Mouse (Mus musculus) retina, postnatal 7 days (tissue): Measurements from ENCODE around the gene Gm45713.
"Not testable (repeated sequence)": the region's sequence is repeated elsewhere in the genome, so short reads cannot be mapped to it uniquely, and the experiment has no call there.

Source experiments
- DNase-seq: peaks from one replicate; pipeline ENCODE4 v3.0.0-alpha.2; 2012; ENCODE audit warnings: low read depth, low spot score

The Gm45713 gene

DNA sequence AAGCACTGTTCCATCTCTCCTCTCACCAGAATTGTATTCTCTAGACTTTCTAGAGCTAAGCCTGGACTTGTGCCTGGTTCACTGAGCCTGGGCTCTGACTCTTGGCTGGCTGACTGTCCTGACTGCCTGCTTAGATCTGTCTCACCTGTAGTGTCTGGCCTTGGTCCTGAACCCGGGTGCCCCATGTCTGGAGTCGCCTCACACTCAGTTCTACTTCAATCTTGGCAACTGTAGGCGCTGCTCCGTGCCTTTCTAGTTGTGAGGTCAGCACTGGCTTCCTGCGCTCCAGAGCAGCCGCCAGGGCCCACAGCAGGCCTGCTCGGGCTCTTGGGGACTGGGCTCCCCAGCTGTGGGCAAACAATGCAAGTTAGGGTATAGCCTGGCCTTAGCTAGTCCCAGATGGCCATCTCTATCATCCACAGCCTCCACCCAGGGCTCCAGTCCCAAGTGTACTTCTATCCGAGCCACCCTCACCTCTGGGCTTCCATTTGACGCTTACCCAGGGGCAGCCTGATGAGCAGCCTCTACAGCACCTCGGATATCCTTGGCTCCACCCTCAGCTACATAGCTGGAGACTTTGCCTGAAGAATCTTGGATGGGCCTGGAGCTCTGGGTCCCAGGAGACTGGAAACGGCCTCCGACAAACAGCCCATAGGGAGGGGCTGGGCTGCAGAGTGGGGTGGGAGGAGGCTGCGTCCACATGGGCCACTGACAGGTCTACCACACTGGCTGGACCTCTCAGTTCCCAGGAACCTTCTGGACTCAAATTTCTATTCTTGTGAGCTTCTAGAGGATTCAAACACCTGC, 8.5 kb upstream of the Gm45713 start:
- DNase-seq = no peak

DNA sequence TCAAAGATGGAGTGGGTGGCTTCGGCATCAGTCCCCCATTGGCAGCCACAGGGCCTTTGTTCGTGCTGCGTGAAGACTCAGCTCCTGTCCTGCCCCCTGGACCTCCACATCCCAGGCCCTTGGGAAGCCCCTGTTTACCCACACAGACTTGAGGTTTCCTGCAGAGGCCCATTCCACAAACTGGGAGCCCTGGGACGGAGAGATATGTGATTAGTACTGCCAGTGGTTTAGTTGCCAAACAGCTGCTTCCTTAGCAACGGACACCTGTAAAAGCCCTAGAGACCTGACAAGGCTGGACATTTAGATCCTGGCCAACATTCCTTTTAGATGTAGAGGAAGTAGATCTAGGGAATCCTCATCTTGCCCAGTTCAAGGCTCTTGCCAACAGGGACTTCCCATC, 5.9 kb upstream of the Gm45713 start:
- DNase-seq = no peak

DNA sequence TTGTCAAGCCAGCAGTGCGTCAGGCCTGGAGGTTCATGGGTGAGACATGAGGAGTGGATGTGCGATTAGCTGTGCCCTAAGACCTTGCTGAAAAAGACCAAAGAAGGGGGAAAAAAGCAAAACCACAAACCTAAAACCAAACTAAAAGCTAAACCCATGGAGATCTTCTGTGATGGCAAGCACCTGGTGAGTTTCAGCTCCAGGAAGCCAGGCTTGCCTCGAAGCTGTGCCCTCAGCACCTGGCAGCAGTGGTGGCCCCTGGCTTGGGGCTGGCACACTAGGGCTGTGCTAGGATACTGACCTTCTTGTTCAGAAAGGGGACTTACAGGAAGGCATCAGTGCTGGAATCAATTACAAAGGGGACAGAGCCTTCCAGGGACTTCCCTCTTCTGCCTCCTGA, 5.3 kb upstream of the Gm45713 start:
- DNase-seq = no peak

DNA sequence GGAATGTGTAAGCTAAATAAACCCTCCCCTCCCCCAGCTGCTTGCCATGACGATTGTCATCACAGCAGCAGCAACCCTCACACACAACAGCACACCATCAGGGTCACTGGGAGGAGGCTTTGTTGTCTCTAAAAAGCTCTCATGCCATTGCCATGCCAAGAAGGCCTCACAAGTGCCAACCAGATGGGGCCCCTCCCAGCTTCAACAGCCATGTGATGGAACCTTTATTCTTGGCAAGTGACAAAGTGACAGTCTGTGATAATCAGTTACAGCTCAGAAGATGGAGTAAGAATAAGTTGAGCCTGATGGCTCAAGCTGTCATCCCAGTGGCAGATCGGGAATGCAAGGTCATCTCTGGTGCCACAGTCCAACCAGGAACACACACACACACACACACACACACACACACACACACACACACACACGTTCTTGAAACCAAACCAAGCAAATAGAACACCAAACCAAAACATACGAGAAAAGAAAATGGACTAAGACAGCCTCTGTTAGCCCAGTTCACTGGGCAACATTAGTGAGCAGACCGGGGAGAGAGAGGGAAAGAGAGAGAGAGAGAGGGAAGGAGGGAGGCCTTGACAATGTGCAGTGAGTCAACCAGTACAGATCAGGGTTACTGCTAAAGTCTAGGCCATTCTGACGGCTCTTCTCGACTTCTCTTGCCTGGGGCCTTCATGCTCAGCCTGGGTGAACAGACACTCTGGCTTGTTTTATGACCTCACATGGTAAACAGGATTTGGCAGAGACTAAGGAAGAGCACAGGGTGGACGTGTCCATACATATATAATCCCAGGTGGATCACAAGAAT, 4.1 kb upstream of the Gm45713 start:
- DNase-seq = no peak

DNA sequence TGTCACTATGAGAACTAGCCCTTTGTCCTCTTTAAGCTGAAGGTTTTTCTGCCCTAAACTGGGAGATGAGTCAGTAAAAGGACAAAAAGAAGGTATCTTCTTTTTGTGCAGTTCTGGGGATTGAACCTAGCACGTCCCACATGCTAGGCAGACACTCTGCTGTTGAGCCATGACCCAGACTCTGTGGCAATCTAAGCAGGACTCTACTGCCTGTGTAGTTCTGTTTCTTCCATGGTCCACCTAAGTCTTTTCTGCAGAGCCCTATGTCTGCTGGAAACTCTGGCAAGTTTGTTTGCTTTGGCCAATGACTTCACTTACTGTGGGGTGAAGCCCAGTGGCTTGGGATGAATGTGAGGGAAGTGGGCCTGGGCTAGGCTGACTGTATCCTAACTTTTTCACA, 2.4 kb upstream of the Gm45713 start:
- no peak for DNase-seq

DNA sequence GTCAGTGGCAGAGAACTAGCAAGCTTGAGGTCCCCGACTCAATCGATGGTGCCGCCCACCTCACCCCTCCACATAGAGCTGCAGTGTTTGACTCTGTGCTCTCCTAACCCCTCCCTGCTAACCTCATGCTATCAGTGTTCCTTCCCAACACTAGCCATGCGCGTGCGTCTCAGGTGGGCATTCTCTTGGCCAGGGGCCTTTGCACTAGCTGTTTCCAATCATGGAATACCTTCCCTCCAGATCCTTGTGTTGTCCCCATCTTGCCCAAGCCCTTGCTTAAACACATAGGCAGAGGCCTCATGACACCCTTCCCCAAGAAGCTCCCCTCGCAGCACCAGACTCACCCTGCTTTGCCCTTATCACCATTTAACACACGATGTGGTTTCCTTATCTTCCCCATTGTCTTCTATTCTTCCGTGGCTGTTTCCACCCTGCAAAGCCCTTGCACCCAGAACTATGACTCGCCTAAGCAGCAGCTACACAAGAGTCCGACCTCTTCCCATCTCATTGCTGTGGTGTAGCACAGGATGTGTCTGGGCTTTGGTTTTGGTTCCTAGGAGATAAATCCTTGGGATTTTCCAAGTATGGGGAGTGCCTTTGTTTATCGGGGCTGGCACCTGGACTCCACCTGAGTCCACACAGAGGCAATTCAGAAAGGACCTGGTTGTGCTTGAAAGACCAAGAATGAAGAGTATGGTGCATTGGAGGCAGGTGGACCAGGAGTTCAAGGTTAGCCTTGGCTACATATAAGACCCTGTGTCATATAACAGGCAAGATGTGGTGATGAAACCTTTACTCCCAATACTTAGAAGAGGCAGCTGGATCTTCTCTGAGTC, 1.4 kb upstream of the Gm45713 start:
- DNase-seq = no peak

DNA sequence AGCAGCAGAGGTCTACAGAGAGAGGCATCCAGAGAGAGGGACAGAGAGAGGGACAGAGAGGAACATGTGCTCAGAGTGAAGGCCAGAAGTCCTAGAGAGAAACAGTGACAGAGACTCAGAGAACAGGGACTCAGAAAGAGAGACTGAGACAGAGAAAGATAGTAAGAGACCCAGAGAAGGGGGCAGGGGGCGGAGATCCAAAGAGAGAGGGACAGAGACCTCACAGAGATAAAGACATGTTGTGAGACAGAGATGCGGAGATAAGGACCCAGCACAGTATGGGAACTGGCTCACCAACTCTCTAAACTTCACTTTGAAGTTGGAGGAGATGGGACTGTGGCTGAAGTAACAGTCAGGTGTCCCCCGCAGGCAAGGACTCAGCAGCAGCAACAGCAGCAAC, 661 bp downstream of the Gm45713 start:
- DNase-seq = no peak

DNA sequence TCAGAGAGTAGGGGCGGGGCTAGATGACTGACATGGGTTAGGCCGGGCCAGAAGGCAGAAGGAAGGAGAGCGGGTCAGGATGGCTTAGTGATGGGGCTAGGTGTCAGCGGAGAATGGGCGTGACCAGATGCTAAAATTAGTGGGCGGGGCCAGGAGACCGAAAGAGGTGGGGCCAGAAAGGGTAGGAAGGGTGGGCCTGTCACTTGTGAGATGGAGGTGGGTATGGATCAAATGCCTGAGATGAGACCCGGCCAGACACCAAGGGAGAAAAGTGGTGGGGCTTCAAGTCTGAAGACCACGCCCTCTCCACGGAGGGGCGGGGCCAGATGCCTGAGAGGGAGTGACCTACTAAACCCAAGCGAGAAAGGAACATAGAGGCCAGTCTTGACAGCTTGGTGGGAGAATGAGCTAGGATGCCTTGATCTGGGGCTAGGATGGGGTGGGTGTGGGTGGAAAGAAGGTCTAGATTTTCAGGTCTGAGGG, 1.4 kb downstream of the Gm45713 start:
- DNase-seq = no peak

DNA sequence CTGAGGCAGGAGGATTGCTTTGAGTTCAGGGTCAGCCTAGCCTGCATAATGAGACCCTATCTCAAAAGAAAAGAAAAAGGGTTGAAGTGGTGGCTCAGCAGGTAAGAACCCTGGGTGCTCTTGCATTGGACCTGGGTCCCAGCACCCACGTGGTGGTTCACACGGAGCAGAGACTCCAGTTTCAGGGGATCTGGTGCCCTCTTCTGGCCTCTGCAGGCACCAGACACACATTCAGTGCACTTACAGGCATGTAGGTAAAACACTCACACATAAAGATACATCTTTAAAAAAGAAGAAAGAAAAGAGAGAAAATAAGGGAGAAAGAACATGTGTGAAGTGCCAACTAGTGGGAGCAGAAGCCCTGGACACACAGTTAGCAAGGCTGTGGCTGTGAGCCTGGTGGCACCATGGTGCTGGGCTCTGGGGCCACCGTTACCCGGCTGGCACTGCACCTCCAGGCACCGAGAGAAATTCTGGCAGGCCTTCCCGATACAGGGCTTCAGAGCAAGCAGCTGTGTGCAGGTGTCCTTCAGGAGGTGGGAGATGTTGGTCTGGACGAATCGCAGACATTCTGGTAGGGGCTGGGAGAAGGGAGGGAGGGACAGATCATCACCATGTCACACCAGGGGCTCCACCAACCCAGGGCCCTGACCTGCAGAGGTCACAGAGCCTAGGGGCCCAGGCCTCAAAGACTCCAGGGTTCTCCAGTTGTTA, 2.4 kb downstream of the Gm45713 start:
- no peak for DNase-seq

DNA sequence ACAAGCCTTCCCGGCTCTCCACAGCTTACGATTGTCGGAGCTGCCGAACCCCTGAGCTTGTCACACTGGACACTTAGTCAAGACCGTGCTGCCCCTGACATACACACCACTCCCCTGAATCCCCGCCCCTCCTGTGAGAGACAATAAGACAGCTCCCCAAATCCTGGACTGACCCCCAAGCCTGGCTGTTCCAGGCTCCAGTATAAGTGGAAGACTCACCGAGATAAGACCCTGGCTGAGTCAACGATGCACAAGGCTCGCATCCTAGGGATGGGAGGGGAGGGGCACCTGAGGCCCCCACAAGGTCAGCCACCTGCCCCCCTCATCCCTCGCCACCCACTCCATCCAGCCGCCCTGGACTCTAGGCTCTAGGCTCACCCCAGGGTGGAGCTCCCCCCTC, 4.2 kb downstream of the Gm45713 start:
- no peak for DNase-seq

DNA sequence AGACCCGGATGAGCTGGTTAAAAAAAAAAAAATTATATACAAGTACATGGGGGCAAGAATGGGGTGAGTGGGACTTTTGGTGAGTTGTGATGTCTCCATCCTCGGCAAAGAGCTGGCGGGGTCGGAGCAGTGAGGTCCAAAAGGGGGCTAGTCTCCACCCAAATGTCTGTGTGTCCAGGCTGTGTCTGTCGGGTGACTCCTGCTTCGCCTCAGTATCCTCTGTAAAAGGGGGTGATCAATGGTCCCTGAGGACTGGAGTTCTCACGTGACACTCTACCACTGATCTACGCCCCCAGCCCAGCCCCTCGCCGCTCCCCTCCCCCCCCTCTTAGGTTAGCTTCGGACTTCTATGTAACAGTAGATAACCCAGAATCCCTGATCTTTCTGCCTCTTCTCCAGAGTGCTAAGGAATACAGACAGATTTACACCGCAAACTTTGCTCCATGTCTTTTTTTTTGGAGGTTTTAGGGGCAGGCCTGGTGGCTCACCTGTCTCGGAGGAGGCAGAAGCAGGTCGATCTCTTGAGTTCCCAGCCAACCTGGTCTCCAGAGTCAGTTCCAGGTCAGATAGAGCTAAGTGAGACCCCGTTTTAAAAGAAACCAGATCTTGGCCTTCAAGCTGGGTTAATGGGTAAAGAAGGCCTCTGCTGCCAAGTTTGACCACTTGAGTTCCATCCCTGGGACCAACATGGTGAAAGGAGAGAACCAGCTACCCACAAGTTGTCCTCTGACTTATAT, 6.1 kb downstream of the Gm45713 start:
- DNase-seq = no peak

DNA sequence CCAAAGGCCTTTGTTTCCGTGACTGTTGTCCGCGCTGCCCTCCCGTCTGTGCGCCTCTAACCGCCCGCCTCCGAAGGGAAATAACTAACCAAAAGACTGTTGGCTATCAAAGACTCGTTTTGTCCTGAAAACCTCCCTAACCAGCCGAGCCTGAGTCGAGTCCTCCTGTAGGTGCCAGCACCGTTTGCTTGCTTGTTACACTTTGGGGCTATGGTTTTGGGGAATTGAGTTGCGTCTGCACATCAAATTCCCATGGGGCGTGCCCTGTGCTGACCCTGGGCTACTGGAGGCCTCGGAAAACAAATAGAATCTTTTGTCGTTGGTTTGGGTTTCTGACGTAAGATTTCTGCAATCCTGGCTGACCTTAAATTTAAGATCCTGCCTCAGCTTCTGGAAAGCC, 6.7 kb downstream of the Gm45713 start:
- DNase-seq = no peak

DNA sequence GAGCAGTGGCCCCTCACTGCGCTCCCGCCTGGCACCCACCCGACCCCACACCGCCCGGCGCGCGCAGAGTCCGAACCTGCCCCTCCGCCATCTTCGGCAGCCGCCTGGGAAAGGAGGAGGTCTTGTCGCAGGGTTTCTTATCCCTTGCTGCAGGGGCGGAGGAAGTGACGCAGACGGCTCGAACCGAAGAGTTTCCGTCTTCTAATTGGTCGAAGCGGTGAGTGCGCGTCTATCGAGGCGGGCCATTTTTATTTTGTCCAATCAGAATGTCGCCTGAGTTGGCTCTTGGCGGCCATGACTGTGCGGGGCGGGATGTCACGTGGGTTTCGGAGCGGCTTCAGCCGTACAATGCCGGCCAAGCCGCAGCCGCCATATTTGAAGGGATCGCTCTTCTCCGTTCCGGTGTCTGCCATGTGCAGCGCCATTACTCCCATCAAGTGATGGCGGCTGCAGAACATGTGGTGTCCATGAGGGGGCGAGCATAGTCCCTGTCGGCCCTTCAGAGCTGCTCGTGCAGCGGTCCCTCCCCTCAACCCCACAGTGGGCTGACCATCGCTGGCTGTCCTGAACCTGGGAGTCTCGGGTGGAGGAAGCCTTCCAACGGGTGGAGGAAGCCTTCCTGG, 7.3 kb downstream of the Gm45713 start, which contains the start of gene Rpl13a:
TSS of gene Rpl13a (minus strand) at position 138 of the 623 bp plus-strand sequence.
- DNase-seq = peak; percentile 99

DNA sequence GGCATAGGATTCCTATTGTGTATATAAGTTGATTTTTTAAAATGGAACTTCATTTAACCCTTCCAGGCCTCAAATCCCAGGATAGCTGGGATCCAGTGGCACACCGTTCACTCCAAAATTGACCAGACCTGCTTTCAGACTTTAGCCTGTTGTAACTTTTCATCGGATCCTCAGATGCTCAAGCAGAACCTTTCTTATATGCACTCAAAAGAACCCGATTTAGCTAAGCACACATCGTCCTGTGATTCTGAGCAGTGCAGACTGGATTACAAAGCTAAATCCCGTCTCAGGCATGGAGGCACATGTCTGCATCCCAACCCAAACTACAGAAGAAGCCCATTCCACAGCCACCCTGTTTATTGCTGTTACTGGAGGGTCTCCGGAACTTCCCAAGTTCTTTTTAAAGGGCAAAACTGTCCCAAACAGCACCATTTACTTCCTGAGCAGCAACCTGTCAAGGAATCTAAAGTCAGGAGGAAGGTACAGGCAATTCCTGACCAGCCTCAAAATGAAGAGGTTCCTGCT, 8.3 kb downstream of the Gm45713 start:
- DNase-seq = no peak

DNA sequence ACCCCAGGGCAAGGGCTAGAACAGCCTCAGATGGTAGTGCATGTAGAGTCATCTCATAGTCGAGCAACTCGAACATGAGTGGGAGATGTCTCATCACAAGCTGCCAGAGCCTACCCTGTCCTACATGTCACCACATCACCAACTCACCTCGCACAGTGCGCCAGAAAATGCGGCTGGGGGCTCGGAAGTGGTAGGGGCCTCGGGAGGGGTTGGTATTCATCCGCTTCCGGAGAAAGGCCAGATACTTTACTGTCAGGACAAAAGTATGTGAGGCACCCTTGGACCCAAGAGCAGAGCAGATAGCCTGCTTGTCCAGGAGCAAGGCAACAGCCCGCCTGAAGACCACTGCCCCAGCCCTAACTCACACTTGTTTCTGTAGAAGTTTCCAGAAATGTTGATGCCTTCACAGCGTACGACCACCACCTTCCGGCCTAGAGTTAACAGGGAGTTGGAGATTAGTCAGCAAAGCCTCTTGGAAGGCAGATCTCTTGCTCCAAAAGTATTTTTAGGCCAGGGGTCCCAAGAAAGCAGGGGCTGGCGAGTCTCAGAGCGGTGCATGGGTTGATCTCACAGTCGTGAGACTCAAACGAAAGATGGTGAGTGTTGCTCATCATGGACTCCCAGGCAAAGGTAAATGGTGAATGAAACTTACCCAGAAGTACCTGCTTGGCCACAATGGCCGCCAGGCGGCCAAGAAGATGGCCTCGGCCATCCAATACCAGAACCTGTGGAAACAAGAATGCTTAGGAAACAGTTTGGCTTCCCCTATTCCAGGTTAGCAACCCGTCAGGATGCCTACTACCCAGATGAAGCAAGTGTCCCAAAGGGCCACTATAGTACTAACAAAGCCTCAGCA, 9.0 kb downstream of the Gm45713 start:
- no peak for DNase-seq

DNA sequence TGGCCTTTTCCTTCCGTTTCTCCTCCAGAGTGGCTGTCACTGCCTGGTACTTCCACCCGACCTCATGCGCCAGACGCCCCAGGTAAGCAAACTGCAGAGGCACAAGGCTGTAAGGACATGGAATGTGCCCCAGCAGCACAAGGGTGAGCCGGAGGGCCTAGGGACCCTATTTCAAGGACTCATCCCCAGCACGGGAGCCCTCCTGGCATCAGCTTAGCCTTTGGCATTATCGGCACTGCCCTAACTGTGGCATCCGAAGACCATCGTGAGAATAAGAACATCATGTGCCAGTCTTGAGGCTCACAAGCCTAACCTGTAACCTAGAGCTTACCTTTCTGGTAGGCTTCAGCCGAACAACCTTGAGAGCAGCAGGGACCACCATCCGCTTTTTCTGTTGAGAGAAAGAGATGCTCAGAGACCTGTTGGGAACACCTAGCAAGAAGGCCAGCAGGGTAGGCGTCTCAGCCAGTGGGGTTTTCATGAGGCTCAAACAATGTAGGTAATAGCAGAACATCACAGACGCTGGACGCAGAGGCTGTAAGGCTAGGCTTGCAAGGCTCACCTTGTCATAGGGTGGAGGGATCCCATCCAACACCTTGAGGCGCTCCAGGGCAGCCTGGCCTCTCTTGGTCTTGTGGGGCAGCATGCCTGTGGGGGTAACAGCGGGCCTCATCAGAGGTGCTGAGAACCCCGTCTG, 9.7 kb downstream of the Gm45713 start:
- DNase-seq = no peak

DNA sequence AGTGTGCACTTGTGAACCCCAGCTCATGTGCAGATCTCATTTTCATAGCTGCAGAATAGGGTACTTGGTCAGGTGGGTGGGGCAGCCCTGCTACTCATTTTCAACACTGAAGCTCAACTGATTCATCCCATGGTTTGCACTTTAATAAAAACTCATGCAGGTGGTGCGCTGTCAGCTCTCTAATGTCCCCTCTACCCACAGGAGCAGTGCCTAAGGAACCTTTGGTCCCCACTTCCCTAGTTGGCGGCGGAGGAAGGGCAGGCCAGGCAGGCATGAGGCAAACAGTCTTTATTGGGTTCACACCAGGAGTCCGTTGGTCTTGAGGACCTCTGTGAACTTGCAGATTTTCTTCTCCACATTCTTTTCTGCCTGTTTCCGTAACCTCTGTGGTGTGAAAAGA, 10.4 kb downstream of the Gm45713 start:
- DNase-seq = not testable (repeated sequence)

DNA sequence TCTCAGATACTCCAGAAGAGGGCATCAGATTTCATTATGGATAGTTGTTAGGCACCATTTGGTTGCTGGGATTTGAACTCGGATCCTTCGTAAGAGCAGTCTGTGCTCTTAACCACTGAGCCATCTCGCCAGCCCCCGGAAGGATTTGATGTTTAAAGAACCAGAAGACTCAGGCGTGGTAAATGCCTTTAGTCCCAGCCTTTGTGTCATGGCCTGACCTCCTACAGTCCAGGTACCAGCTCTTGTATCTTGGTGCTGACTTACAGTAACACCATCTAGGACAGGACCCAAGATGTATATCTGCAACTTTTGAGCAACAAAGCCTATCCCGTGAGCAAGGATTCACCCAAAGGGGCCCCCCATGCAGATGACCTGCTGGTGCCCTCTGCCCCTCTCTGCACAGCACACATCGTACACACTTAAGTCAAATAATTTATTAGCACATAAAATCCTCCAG, 10.9 kb downstream of the Gm45713 start:
- DNase-seq = no peak
